Mouse (Mus musculus): ENCODE measurements at regions not wholly inside any gene's neighbourhood (a gene's known extent, or its start where the extent isn't known, plus 50 kb on each side); places are given as distances from the start of the nearest gene placed in this dataset.

DNA sequence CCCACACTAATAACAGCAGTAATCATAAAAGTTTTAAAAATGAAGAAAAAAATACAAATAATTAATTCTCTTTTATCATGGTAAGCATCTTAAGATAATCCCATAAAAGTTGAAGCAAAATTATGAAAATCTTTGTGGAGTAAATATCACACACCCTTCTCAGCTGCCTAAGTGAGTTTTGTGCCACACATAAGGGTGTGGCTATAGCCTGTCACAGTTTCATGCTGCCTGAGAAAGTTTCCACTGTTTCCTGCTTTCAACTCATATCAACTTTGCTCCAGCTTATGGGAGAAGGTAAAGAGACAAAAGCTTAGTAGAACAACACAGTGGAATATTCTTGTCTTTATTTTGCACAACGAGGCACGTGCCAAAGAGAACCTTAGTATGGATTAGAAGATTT lies 68.9 kb upstream of the Pdk4 start:
- TF ChIP-seq CTCF (IDR thresholded peaks at IDR 0.05; ENCODE audit: borderline replicate concordance, insufficient read depth, low read depth, low read length) (no peak), POLR2A (IDR thresholded peaks at IDR 0.05; ENCODE audit: borderline replicate concordance, insufficient read depth, low read length) (no peak)
